Mouse (Mus musculus): ENCODE measurements around the gene Adgrd1. TPM values are rescaled to one million over a fixed set of nuclear protein-coding genes. Genes with fewer than 3 reads are reported as not detected.
A peak's percentile ranks its signal among the peaks of the same experiment; 100 is the strongest.

The Adgrd1 gene
- total and polyA plus RNA-seq, 3 experiments: 0.27 to 0.56 TPM; not detected in 1

DNA sequence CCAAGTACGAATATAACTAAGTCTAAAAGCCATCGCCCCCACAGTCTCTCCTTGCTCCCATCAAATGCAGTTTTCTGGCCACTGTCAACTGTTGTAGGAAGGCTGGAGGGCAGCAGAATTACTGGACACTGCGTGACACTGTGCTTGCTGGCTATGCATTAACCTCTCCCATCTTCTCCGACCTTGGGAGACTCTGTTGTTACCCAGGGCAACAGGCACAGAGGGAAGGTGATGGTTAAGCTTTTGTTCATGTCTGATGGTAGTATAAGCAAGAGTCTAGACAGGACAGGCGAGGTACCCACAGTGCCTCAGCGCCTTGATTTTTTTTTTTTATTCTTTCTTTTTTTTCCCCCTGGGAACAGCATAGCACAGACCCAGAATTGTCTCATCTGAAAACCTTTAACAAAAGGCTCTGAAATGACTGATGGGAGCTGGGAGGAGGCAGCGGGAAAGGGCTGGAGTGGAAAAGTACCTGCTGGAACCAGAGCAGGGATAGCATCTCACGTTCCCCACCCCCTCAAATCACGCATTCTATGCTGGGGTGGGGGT lies 100.5 kb downstream of the Adgrd1 start:
- H3K4me3 ChIP-seq (ENCODE audit: control insufficient read depth in 1 of 2, insufficient read depth in 1 of 2, low read depth in 2 of 2, low read length in 2 of 2): no peak overlapping the region
- H3K27me3 ChIP-seq (ENCODE audit: control insufficient read depth in 1 of 2, insufficient read depth in 2 of 2, low read length in 2 of 2): no peaks in the 10 kb centered on the region
- H3K9ac ChIP-seq (ENCODE audit: control insufficient read depth, low read depth, low read length, poor library complexity, severe bottlenecking): no peak overlapping the region
- TF ChIP-seq UBTF (IDR thresholded peaks at IDR 0.05; ENCODE audit: borderline replicate concordance, insufficient read depth, low read depth, low read length): no peak
- no peak for TF ChIP-seq ZKSCAN1 (IDR thresholded peaks at IDR 0.05; ENCODE audit: low read depth, low read length)
- no peak for TF ChIP-seq ZC3H11A (IDR thresholded peaks at IDR 0.05; ENCODE audit: low read depth, low read length)
- TF ChIP-seq CTCF (IDR thresholded peaks at IDR 0.05 in 2 of 3, conservative IDR thresholded peaks at IDR 0.05 in 1 of 3; ENCODE audit: control insufficient read depth in 1 of 3, insufficient read depth in 1 of 3, low read depth in 2 of 3, low read length in 3 of 3, poor library complexity in 1 of 3, severe bottlenecking in 1 of 3): no peak
- no peak for TF ChIP-seq MXI1 (IDR thresholded peaks at IDR 0.05; ENCODE audit: low read depth, low read length)
- no peak for TF ChIP-seq TAL1 (IDR thresholded peaks at IDR 0.05; ENCODE audit: low read length)
- H3K4me1 ChIP-seq (ENCODE audit: control insufficient read depth in 1 of 2, insufficient read depth in 2 of 2, low read length in 2 of 2): no peaks in the 10 kb centered on the region
- H3K9me3 ChIP-seq (replicated peaks; ENCODE audit: insufficient read depth, low read length): no peaks in the 10 kb centered on the region
- no peaks in the 10 kb centered on the region for H3K79me2 ChIP-seq (ENCODE audit: control insufficient read depth, insufficient read depth, low read length, poor library complexity)
- DNase-seq (ENCODE audit: low read depth, low spot score): no peak
- H3K36me3 ChIP-seq (ENCODE audit: control insufficient read depth in 1 of 2, insufficient read depth in 2 of 2, low read length in 2 of 2): no peaks in the 10 kb centered on the region
- H3K27ac ChIP-seq (ENCODE audit: control insufficient read depth, low read depth, low read length): no peak overlapping the region

GRCm38 (mm10) chr5:129200132-129200531 lies 103.6 kb downstream of the Adgrd1 start:
- no peak overlapping the region for H3K9ac ChIP-seq (ENCODE audit: control insufficient read depth, low read depth, low read length, poor library complexity, severe bottlenecking)
- H3K27ac ChIP-seq (ENCODE audit: control insufficient read depth, low read depth, low read length): no peak overlapping the region
- H3K27me3 ChIP-seq (ENCODE audit: control insufficient read depth in 1 of 2, insufficient read depth in 2 of 2, low read length in 2 of 2): no peaks in the 10 kb centered on the region
- H3K79me2 ChIP-seq (ENCODE audit: control insufficient read depth, insufficient read depth, low read length, poor library complexity): no peaks in the 10 kb centered on the region
- peak; percentile 21 for DNase-seq (ENCODE audit: low read depth, low spot score)
- TF ChIP-seq NRF1 (IDR thresholded peaks at IDR 0.05; ENCODE audit: insufficient read depth, low read depth, low read length, poor library complexity, severe bottlenecking): no peak
- no peak for TF ChIP-seq NELFE (IDR thresholded peaks at IDR 0.05; ENCODE audit: low read depth, low read length)
- no peak for TF ChIP-seq ETS1 (IDR thresholded peaks at IDR 0.05; ENCODE audit: low read depth, low read length)
- no peak for TF ChIP-seq RCOR1 (IDR thresholded peaks at IDR 0.05; ENCODE audit: low read depth, low read length)
- no peak for TF ChIP-seq USF2 (IDR thresholded peaks at IDR 0.05; ENCODE audit: borderline replicate concordance in 1 of 2, insufficient read depth in 1 of 2, low read depth in 1 of 2, low read length in 2 of 2)
- no peak for TF ChIP-seq GATA1 (IDR thresholded peaks at IDR 0.05; ENCODE audit: low read depth, low read length)
- TF ChIP-seq MAZ (IDR thresholded peaks at IDR 0.05; ENCODE audit: low read depth, low read length): no peak
- H3K9me3 ChIP-seq (replicated peaks; ENCODE audit: insufficient read depth, low read length): no peaks in the 10 kb centered on the region
- no peak overlapping the region for H3K4me3 ChIP-seq (ENCODE audit: control insufficient read depth in 1 of 2, insufficient read depth in 1 of 2, low read depth in 2 of 2, low read length in 2 of 2)
- H3K36me3 ChIP-seq (ENCODE audit: control insufficient read depth in 1 of 2, insufficient read depth in 2 of 2, low read length in 2 of 2): no peaks in the 10 kb centered on the region
- H3K4me1 ChIP-seq (ENCODE audit: control insufficient read depth in 1 of 2, insufficient read depth in 2 of 2, low read length in 2 of 2): no peaks in the 10 kb centered on the region

GRCm38 (mm10) chr5:129208279-129208678 lies 111.7 kb downstream of the Adgrd1 start:
- TF ChIP-seq MAX (IDR thresholded peaks at IDR 0.05; ENCODE audit: low read length): no peak
- no peak for TF ChIP-seq ELF1 (IDR thresholded peaks at IDR 0.05; ENCODE audit: low read depth, low read length)
- no peak for TF ChIP-seq MEF2A (IDR thresholded peaks at IDR 0.05; ENCODE audit: extremely low read depth, insufficient replicate concordance, low read depth, low read length, poor library complexity, severe bottlenecking)
- TF ChIP-seq CHD2 (IDR thresholded peaks at IDR 0.05; ENCODE audit: low read length): no peak
- TF ChIP-seq GATA1 (IDR thresholded peaks at IDR 0.05; ENCODE audit: low read depth, low read length): no peak
- no peak for TF ChIP-seq NRF1 (IDR thresholded peaks at IDR 0.05; ENCODE audit: insufficient read depth, low read depth, low read length, poor library complexity, severe bottlenecking)
- no peak for TF ChIP-seq BHLHE40 (IDR thresholded peaks at IDR 0.05; ENCODE audit: borderline replicate concordance, low read depth, low read length)
- no peak for TF ChIP-seq EP300 (IDR thresholded peaks at IDR 0.05; ENCODE audit: low read depth in 1 of 2, low read length in 2 of 2)
- no peak for TF ChIP-seq SIN3A (IDR thresholded peaks at IDR 0.05; ENCODE audit: low read length)
- TF ChIP-seq NELFE (IDR thresholded peaks at IDR 0.05; ENCODE audit: low read depth, low read length): no peak
- no peak for TF ChIP-seq USF2 (IDR thresholded peaks at IDR 0.05; ENCODE audit: borderline replicate concordance in 1 of 2, insufficient read depth in 1 of 2, low read depth in 1 of 2, low read length in 2 of 2)
- TF ChIP-seq RCOR1 (IDR thresholded peaks at IDR 0.05; ENCODE audit: low read depth, low read length): no peak
- TF ChIP-seq USF1 (IDR thresholded peaks at IDR 0.05; ENCODE audit: low read depth, low read length): no peak
- no peak for TF ChIP-seq KAT2A (conservative IDR thresholded peaks at IDR 0.05; ENCODE audit: low read depth, low read length)
- TF ChIP-seq POLR2AphosphoS5 (IDR thresholded peaks at IDR 0.05; ENCODE audit: borderline replicate concordance, low read depth, low read length): no peak
- Histone ChIP-seq H3K4me3 (ENCODE audit: control insufficient read depth in 1 of 2, insufficient read depth in 1 of 2, low read depth in 2 of 2, low read length in 2 of 2) (no peak overlapping the region), H3K9ac (ENCODE audit: control insufficient read depth, low read depth, low read length, poor library complexity, severe bottlenecking) (no peak overlapping the region), H3K36me3 (ENCODE audit: control insufficient read depth in 1 of 2, insufficient read depth in 2 of 2, low read length in 2 of 2) (no peaks in the 10 kb centered on the region), H3K79me2 (ENCODE audit: control insufficient read depth, insufficient read depth, low read length, poor library complexity) (no peaks in the 10 kb centered on the region), H3K4me1 (ENCODE audit: control insufficient read depth in 1 of 2, insufficient read depth in 2 of 2, low read length in 2 of 2) (no peaks in the 10 kb centered on the region), H3K9me3 (replicated peaks; ENCODE audit: insufficient read depth, low read length) (no peaks in the 10 kb centered on the region), H3K27ac (ENCODE audit: control insufficient read depth, low read depth, low read length) (no peak overlapping the region), H3K27me3 (ENCODE audit: control insufficient read depth in 1 of 2, insufficient read depth in 2 of 2, low read length in 2 of 2) (no peaks in the 10 kb centered on the region)
- no peak for DNase-seq (ENCODE audit: low read depth, low spot score)

Measured in MEL (cell line).